Mouse (Mus musculus): ENCODE data around the gene Vamp1. TPM values are rescaled to one million over a fixed set of nuclear protein-coding genes. Genes with fewer than 3 reads are reported as not detected.
A peak's percentile ranks its signal among the peaks of the same experiment; 100 is the strongest.

The Vamp1 gene
- polyA plus RNA-seq, 1 experiment, result 1.4 TPM

GRCm38 (mm10) chr6:125182133-125182532 is 33.2 kb upstream of the Vamp1 start:
- Histone ChIP-seq H3K9me3 (no peaks in the 10 kb centered on the region), H3K27me3 (replicated peaks) (no peaks in the 10 kb centered on the region), H3K4me3 (replicated peaks) (no peak overlapping the region), H3K36me3 (replicated peaks; ENCODE audit: low read length) (peaks cover 95% of the 10 kb centered on the region), H3K4me1 (peaks cover 4% of the 10 kb centered on the region; the same call in 1 of the 2 replicates)
- no peak for TF ChIP-seq GATA1 (IDR thresholded peaks at IDR 0.05; ENCODE audit: borderline replicate concordance, low read length)

GRCm38 (mm10) chr6:125186203-125186602 is 29.1 kb upstream of the Vamp1 start:
- no peak overlapping the region for H3K4me3 ChIP-seq (replicated peaks)
- H3K27me3 ChIP-seq (replicated peaks), result no peaks in the 10 kb centered on the region
- no peaks in the 10 kb centered on the region for H3K9me3 ChIP-seq
- peaks cover 21% of the 10 kb centered on the region for H3K4me1 ChIP-seq
- TF ChIP-seq GATA1 (IDR thresholded peaks at IDR 0.05; ENCODE audit: borderline replicate concordance, low read length) (no peak), FLI1 (IDR thresholded peaks at IDR 0.05; ENCODE audit: low read length) (no peak)
- peaks cover 82% of the 10 kb centered on the region for H3K36me3 ChIP-seq (replicated peaks; ENCODE audit: low read length)

GRCm38 (mm10) chr6:125190816-125191215 is 24.5 kb upstream of the Vamp1 start:
- Histone ChIP-seq H3K4me3 (replicated peaks) (peak overlapping the region; percentile 99), H3K36me3 (replicated peaks; ENCODE audit: low read length) (peaks cover 57% of the 10 kb centered on the region), H3K4me1 (peaks cover 34% of the 10 kb centered on the region), H3K9me3 (no peaks in the 10 kb centered on the region), H3K27me3 (replicated peaks) (no peaks in the 10 kb centered on the region)
- no peak for TF ChIP-seq FLI1 (IDR thresholded peaks at IDR 0.05; ENCODE audit: low read length)
- TF ChIP-seq GATA1 (IDR thresholded peaks at IDR 0.05; ENCODE audit: borderline replicate concordance, low read length), result no peak

- Histone ChIP-seq H3K36me3 (replicated peaks; ENCODE audit: low read length) (peaks cover 57% of the 10 kb centered on the region), H3K4me1 (peaks cover 35% of the 10 kb centered on the region), H3K4me3 (replicated peaks) (peak within 1 kb of the TSS; percentile 99), H3K9me3 (no peaks in the 10 kb centered on the region), H3K27me3 (replicated peaks) (no peaks in the 10 kb centered on the region)
- no peak for TF ChIP-seq GATA1 (IDR thresholded peaks at IDR 0.05; ENCODE audit: borderline replicate concordance, low read length)
- no peak for TF ChIP-seq FLI1 (IDR thresholded peaks at IDR 0.05; ENCODE audit: low read length)
Observed at GRCm38 (mm10) chr6:125191332-125192015, 23.9 kb upstream of the Vamp1 start, which contains the start of the genes Ncapd2 and Mrpl51. TSS of gene Ncapd2 (minus strand) at chr6:125191701. TSS of gene Mrpl51 (plus strand) at chr6:125191801.

DNA sequence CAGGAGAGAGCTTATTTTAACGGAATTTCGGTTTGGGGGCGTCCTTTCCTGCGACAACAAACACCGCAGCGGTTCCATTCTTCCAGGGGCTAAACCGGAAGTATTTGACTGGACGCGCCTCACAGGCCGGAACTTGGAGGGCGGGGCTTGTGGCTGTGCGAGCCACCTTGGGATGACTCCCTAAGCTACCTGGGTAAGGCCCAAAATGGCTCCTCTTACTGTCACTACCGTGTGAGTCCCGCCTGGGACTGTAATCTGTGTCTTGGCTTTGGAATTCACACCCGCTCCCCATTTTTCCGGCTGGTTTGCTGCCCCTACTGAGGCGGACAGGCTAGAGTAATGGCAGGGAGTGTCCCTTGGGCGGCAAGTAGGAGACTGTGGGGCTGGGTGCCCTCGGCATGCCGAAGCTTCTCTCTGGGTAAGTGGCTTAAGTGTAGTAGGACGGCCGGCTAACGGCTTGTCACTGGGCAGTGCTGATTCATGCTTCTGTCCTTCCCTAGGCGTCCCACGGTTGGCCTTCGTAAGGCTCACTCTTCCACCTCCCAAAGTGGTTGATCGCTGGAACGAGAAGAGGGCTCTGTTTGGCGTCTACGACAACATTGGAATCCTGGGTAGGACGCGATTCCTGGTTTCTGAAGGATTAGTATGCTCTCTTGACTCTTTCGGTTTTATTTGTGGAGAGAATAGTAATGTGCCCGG is 23.2 kb upstream of the Vamp1 start:
- Histone ChIP-seq H3K36me3 (replicated peaks; ENCODE audit: low read length) (peaks cover 53% of the 10 kb centered on the region), H3K9me3 (no peaks in the 10 kb centered on the region), H3K27me3 (replicated peaks) (no peaks in the 10 kb centered on the region), H3K4me3 (replicated peaks) (peak overlapping the region; percentile 99), H3K4me1 (peaks cover 33% of the 10 kb centered on the region)
- no peak for TF ChIP-seq FLI1 (IDR thresholded peaks at IDR 0.05; ENCODE audit: low read length)

DNA sequence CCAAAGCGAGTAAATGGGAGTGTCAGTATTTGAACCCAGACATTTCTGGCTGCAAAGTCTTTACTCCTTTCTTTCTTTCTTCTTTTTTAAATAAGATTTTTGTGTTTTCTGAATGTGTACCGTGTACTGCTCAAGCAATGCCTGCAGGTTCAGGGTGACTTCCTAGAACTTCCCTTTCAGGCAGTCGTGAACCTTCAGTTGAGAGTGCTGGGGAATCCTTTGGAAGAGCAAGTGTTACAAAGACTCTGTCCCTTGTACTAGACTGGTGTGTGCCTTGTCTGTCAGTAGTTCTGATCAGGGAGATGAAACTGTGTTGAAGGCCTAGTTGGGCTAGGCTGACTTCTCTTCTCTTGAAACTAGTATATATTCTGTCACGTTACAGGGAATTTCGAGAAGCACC is 22.5 kb upstream of the Vamp1 start:
- no peaks in the 10 kb centered on the region for H3K9me3 ChIP-seq
- H3K4me3 ChIP-seq (replicated peaks), result peak overlapping the region; percentile 99
- peaks cover 27% of the 10 kb centered on the region for H3K4me1 ChIP-seq
- H3K36me3 ChIP-seq (replicated peaks; ENCODE audit: low read length), result peaks cover 47% of the 10 kb centered on the region
- H3K27me3 ChIP-seq (replicated peaks), result no peaks in the 10 kb centered on the region
- no peak for TF ChIP-seq GATA1 (IDR thresholded peaks at IDR 0.05; ENCODE audit: borderline replicate concordance, low read length)
- no peak for TF ChIP-seq FLI1 (IDR thresholded peaks at IDR 0.05; ENCODE audit: low read length)

- H3K36me3 ChIP-seq (replicated peaks; ENCODE audit: low read length), result peaks cover 44% of the 10 kb centered on the region
- H3K27me3 ChIP-seq (replicated peaks), result no peaks in the 10 kb centered on the region
- TF ChIP-seq GATA1 (IDR thresholded peaks at IDR 0.05; ENCODE audit: borderline replicate concordance, low read length) (no peak), FLI1 (IDR thresholded peaks at IDR 0.05; ENCODE audit: low read length) (no peak)
- no peaks in the 10 kb centered on the region for H3K9me3 ChIP-seq
- H3K4me1 ChIP-seq, result peaks cover 27% of the 10 kb centered on the region
- H3K4me3 ChIP-seq (replicated peaks), result peak overlapping the region; percentile 84
Observed at GRCm38 (mm10) chr6:125193390-125193789, 22.0 kb upstream of the Vamp1 start.

DNA sequence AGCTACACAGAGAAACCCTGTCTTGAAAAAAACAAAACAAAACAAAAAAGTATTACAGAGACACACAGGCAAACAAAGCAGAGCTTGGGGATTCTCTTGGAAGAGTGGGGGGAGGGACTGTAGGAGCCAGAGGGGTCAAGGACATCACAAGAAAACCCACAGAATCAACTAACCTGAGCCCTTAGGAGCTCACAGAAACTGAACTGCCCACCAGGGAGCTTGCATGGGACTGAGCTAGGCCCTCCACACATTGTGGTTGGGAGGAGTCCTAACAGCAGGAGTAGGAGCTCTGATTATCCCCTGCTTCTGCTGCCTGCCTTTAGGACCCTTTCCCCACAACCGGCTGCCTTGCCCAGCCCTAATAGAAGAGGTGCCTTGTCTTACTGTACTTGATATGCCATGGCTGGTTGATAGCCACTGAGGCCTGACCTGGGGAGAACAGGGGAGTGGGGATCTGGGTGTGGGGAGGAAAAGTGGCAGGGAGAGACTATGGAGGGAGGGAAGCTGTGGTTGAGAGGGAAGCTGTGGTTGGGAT is 19.7 kb upstream of the Vamp1 start:
- no peaks in the 10 kb centered on the region for H3K9me3 ChIP-seq
- no peak overlapping the region for H3K4me3 ChIP-seq (replicated peaks)
- H3K4me1 ChIP-seq, result peaks cover 20% of the 10 kb centered on the region
- H3K36me3 ChIP-seq (replicated peaks; ENCODE audit: low read length), result peaks cover 31% of the 10 kb centered on the region
- TF ChIP-seq FLI1 (IDR thresholded peaks at IDR 0.05; ENCODE audit: low read length) (no peak), GATA1 (IDR thresholded peaks at IDR 0.05; ENCODE audit: borderline replicate concordance, low read length) (no peak)
- H3K27me3 ChIP-seq (replicated peaks), result no peaks in the 10 kb centered on the region

DNA sequence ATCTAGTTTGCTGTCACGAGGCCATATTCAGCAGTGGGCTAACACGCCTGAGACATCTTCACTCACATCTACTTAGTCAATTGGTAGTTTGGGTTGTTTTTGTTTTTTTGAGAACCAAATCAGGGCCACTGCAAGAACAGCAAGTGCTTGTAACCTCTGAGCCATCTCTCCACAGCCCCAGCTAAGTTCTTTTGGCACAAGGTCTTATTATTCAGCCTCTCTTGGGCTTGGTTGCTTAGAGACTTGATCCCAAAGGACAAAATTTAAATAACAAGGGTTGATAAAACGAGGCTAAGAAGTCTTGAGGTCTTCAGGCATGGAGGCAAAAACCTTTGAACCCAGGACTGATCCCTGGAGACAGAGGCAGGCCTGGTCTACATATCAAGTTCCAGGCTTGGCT is 19.1 kb upstream of the Vamp1 start:
- no peaks in the 10 kb centered on the region for H3K27me3 ChIP-seq (replicated peaks)
- peaks cover 17% of the 10 kb centered on the region for H3K4me1 ChIP-seq
- no peak for TF ChIP-seq GATA1 (IDR thresholded peaks at IDR 0.05; ENCODE audit: borderline replicate concordance, low read length)
- H3K9me3 ChIP-seq, result no peaks in the 10 kb centered on the region
- H3K36me3 ChIP-seq (replicated peaks; ENCODE audit: low read length), result peaks cover 31% of the 10 kb centered on the region
- H3K4me3 ChIP-seq (replicated peaks), result no peak overlapping the region

GRCm38 (mm10) chr6:125197166-125197565 is 18.2 kb upstream of the Vamp1 start:
- Histone ChIP-seq H3K4me3 (replicated peaks) (no peak overlapping the region), H3K9me3 (no peaks in the 10 kb centered on the region)
- TF ChIP-seq FLI1 (IDR thresholded peaks at IDR 0.05; ENCODE audit: low read length) (no peak), GATA1 (IDR thresholded peaks at IDR 0.05; ENCODE audit: borderline replicate concordance, low read length) (no peak)

More at GRCm38 (mm10) chr6:125197166-125197565, 18.2 kb upstream of the Vamp1 start:
- Histone ChIP-seq H3K27me3 (replicated peaks) (no peaks in the 10 kb centered on the region), H3K4me1 (peaks cover 17% of the 10 kb centered on the region), H3K36me3 (replicated peaks; ENCODE audit: low read length) (peaks cover 31% of the 10 kb centered on the region)
